Mouse (Mus musculus): ENCODE data around the gene Olfr519.

Olfr519 gene

GRCm38 (mm10) chr7:108894320-108894719 lies at the start of gene Olfr519:
Gene Olfr519 (minus strand): TSS chr7:108894420.
- no peak for DNase-seq (ENCODE audit: low spot score)

- peak; percentile 44 for DNase-seq (ENCODE audit: low spot score)
These were observed 49.8 kb upstream of the Olfr519 start for GRCm38 (mm10) chr7:108944002-108944401.

- DNase-seq (ENCODE audit: low spot score): no peak
These were observed 47.2 kb upstream of the Olfr519 start for GRCm38 (mm10) chr7:108941466-108941865.

- no peak for DNase-seq (ENCODE audit: low spot score)
These were observed 42.4 kb upstream of the Olfr519 start for GRCm38 (mm10) chr7:108936591-108936990.

- DNase-seq (ENCODE audit: low spot score): no peak
These were observed 41.2 kb upstream of the Olfr519 start for GRCm38 (mm10) chr7:108935411-108935810.

GRCm38 (mm10) chr7:108934836-108935235 lies 40.6 kb upstream of the Olfr519 start:
- DNase-seq (ENCODE audit: low spot score): no peak

GRCm38 (mm10) chr7:108933794-108934731 lies 39.8 kb upstream of the Olfr519 start, which contains the start of gene Eif3f:
Gene Eif3f (plus strand): TSS chr7:108934417.
- peak; percentile 99 for DNase-seq (ENCODE audit: low spot score)

- DNase-seq (ENCODE audit: low spot score): no peak
These were observed 35.6 kb upstream of the Olfr519 start, which contains the start of gene Nlrp10 for GRCm38 (mm10) chr7:108929726-108930393. Gene Nlrp10 (minus strand): TSS chr7:108930178.

- DNase-seq (ENCODE audit: low spot score): no peak
These were observed 34.3 kb upstream of the Olfr519 start for GRCm38 (mm10) chr7:108928280-108929188.

GRCm38 (mm10) chr7:108927043-108927442 lies 32.8 kb upstream of the Olfr519 start:
- no peak for DNase-seq (ENCODE audit: low spot score)

- no peak for DNase-seq (ENCODE audit: low spot score)
These were observed 9.7 kb upstream of the Olfr519 start for GRCm38 (mm10) chr7:108903969-108904368.

GRCm38 (mm10) chr7:108884906-108885305 lies 9.3 kb downstream of the Olfr519 start, which contains the start of gene Olfr518:
Gene Olfr518 (minus strand): TSS chr7:108885006.
- no peak for DNase-seq (ENCODE audit: low spot score)

- DNase-seq (ENCODE audit: low spot score): no peak
These were observed 21.9 kb downstream of the Olfr519 start, which contains the start of gene Olfr517 for GRCm38 (mm10) chr7:108872279-108872678. Gene Olfr517 (minus strand): TSS chr7:108872379.

- no peak for DNase-seq (ENCODE audit: low spot score)
These were observed 43.8 kb downstream of the Olfr519 start, which contains the start of gene Olfr516 for GRCm38 (mm10) chr7:108850429-108850828. Gene Olfr516 (minus strand): TSS chr7:108850529.
